Mouse (Mus musculus) kidney, postnatal 36 days (tissue): ENCODE data around the gene Ksr2.
"Not testable (repeated sequence)": the region's sequence is repeated elsewhere in the genome, so short reads cannot be mapped to it uniquely, and the experiment has no call there.

ENCODE experiments used
- DNase-seq, 2 experiments: peaks; one replicate each; pipeline ENCODE4 v3.0.0; 2021 to 2022; ENCODE audit warnings: mixed read lengths in 2 of 2

The Ksr2 gene

DNA sequence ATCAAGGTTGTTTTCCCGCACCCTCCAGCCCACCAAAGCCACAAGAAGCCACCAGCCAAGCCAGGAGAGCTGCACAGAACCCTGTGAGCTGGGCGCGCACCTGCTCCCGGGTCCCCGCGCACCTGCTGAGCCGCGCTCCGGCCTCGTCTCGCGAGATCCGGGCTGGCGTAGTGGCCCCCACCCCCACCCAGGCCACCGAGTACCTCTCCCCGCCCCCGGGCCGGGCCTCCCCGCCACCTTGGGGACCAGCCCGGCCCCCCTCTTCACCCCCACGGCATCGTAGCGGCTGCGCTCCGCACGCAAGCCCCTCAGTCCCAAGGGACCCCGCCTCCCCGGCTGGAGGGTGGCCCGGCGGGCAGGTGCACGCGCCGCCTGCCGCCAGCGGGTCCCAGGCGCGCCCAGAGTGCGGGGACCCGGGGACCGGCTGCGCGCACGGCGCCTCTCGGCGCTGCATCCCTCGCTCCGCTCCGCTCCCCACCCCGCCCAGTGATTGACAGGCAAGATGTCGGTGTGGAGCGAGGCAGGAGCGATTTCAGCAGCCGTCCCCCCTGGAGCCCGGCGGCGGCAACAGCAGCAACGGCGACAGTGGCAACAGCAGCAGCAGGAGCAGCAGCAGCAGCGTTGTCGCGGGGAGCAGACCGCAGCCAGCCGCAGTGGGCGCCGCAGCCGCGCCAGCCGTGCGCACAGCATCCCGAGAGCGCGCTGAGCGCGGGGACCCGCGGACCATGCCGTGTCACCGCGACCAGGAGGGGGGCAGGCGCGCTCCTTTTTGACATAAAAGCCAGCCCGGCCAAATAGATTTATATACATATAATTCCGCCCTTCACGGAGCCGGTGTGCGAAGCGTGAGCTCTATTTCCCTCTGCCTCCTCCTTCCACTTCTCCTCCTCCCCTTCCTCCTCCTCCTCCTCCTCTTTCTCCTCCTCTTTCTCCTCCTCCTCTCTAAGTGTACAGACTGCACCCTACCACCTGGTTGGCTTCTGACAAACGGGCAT is at the start of gene Ksr2:
Gene Ksr2, plus strand, starts transcription at position 494 of the 995 bp plus-strand sequence.
- peak; percentile 52 to 85 for DNase-seq

GRCm38 (mm10) chr5:117364821-117365220 is 49.0 kb upstream of the Ksr2 start:
- no peak for DNase-seq

- DNase-seq = peak; percentile 58 to 72
These were observed 47.8 kb upstream of the Ksr2 start for GRCm38 (mm10) chr5:117365904-117366561.

GRCm38 (mm10) chr5:117367206-117367605 is 46.6 kb upstream of the Ksr2 start:
- peak in 1 of 2 experiments; percentile 53 for DNase-seq

- DNase-seq = peak; percentile 70 to 83
These were observed 43.2 kb upstream of the Ksr2 start for GRCm38 (mm10) chr5:117370592-117370991.

DNA sequence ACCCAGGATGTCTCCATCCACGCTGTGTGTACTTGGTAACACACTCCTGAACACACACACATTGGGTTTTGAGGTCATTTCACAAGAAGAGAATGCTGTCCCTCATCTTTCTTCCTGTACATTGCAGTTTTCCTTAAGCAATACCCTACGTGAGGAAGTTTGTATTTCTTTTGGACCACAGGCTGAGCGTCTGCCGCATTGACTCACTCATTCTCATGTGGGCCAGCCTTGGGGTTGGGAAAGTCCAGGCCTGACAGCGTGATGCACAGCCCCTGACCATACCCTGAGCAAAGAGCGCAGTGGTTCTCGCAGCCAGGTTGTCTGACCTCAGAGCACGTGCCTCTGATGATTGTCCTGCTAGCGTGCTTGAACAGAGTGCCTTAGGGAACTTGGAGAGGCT is 40.4 kb upstream of the Ksr2 start:
- DNase-seq = no peak

- DNase-seq = no peak
These were observed 39.3 kb upstream of the Ksr2 start for GRCm38 (mm10) chr5:117374372-117375049.

DNA sequence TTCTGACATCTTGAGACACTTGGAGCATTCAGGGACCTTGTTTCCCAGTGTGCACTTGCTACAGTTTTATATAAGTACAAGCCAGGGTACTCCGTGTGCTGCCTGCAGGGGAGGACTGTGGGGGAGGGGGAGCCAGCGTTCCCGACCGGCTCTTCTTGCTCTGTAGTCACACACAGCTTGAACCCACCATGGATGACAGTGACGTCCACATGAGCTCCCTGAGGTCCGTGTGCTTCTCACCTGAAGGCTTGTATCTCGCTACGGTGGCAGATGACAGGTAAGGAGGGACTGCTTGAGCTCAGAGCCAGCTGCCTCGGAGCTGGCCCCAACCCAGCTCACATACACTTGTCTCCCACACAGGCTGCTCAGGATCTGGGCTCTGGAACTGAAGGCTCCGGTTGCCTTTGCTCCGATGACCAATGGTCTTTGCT is 37.5 kb upstream of the Ksr2 start:
- no peak for DNase-seq

- DNase-seq = not testable (repeated sequence)
These were observed 36.1 kb upstream of the Ksr2 start for GRCm38 (mm10) chr5:117377731-117378130.

- DNase-seq = no peak
These were observed 33.6 kb upstream of the Ksr2 start for GRCm38 (mm10) chr5:117380199-117380598.

GRCm38 (mm10) chr5:117381785-117382184 is 32.0 kb upstream of the Ksr2 start:
- no peak for DNase-seq

GRCm38 (mm10) chr5:117383198-117383597 is 30.6 kb upstream of the Ksr2 start:
- no peak for DNase-seq

- peak in 1 of 2 experiments; percentile 73 for DNase-seq
These were observed 25.5 kb upstream of the Ksr2 start for GRCm38 (mm10) chr5:117388296-117388751.

- peak; percentile 97 to 98 for DNase-seq
These were observed 24.9 kb upstream of the Ksr2 start, which contains the start of gene Rfc5 for GRCm38 (mm10) chr5:117388877-117389276. Rfc5 (minus strand) TSS chr5:117389047.

DNA sequence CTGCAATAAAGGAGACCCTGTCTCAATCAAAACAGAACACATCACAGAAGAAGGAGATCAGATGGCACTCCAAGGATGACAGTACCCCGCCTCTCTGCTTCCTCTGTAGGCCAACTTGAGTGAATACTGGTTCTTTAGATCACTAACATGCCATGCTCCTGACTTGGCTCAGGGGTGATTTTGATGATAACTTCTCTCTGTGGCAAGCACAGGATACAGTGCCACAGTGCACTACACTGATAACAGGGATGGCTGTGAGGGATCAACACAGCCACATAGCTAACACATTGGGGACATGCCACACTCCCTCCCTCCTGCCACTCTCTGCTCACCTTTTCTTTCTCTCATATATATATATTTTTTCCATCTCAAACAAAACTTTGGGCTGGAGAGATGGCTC is 22.9 kb upstream of the Ksr2 start:
- no peak for DNase-seq

DNA sequence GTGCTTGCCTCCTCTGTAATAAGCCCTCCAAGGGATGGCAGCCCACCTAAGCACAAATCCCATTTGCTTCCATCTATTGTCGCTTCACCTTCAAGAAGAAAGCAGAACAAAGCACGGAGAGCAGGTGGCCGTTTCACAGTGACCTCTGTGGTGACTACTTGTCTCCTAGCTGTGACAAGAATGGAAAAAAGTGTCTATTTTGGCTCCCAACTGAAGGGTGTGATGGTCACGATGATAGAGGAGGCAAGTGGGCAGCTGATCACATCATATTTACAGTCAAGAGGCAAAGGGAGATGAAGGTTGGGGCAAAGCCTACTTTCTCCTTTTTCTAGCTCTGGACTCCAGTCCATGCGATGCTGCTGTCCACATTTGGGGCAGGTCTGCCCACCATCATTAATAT is 18.0 kb upstream of the Ksr2 start:
- no peak for DNase-seq

- peak in 1 of 2 experiments; percentile 68 for DNase-seq
These were observed 17.2 kb upstream of the Ksr2 start for GRCm38 (mm10) chr5:117396596-117397014.

GRCm38 (mm10) chr5:117397371-117397770 is 16.4 kb upstream of the Ksr2 start:
- no peak for DNase-seq

DNA sequence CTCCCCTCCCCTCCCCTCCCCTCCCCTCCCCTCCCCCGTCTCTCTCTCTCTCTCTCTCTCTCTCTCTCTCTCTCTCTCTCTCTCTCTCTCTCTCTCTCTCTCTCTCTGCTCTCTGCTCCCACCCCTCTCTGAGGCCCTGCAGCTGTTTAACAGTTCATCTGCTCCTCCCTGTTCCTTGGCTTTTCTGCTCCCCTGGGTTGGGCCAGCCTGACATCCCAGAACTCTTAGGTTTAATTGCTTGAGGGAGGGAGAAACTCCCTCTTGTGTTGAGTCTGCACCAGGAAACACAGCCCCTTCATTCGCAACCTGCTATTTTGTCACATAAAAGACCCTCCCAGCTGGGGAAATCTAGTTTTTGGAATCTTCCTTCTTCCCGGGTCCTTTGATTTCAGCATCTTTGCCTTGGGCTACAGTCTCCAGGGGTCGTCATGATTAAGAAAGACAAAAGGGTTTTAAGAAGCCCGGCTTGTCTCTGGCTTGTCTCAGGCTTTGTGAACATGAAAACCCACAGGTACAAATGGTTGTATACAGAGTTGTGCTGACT is 15.7 kb upstream of the Ksr2 start:
- no peak for DNase-seq

DNA sequence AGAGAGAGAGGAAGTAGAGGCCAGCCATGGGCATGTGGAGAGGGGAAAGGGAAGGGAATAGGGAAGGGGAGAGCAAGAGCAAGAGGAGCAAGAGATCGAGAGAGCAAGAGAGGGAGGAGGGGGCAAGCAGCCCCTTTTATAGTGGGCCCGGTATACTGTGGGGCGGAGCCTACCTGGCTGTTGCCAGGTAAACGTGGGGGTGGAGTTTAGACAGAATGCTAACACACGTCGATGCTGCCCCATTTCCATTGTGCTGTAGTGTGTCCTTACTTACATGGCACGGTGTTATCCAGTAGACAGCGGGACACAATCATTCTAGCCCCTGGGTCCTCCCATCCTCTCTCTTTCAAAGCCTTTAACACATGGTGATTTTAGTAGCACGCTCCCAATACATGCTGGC is 14.5 kb upstream of the Ksr2 start:
- no peak for DNase-seq

DNA sequence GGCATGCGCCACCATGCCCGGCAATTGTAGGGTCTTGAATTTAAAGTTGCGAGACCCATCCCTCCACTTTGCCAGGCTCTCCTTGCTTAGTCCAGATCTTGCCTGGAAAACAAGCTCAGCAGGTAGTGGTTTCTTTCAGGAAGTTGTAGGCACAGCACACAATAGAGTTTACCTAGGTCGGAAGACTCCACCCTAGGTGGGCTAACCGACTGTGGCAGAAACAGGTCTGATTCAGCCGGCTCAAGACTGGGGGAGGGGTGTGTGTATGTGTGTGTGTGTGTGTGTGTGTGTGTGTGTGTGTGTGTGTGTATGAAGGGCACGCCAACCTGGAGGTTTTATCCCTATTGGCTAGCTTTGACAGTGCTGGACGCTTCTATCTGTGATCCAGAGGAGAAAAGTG is 10.2 kb upstream of the Ksr2 start:
- DNase-seq = no peak

DNA sequence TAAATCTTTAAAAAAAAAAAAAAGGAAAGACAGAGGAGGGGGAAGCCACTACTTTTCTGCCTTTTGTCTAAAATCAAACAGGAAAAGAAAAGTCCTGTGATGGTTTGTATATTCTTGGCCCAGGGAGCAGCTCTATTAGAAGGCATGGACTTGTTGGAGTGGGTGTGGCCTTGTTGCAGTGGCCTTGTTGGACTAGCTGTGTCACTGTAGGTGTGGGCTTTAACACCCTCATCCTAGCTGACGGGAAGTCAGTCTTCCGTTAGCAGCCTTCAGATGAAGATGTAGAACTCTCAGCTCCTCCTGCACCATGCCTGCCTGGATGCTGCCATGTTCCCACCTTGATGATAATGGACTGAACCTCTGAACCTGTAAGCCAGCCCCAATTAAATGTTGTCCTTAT is 9.1 kb upstream of the Ksr2 start:
- not testable (repeated sequence) for DNase-seq

GRCm38 (mm10) chr5:117408216-117408615 is 5.6 kb upstream of the Ksr2 start:
- peak; percentile 61 to 87 for DNase-seq
